11 mouse cellular contexts compared by ENCODE assay signal in the genomic region with DNA sequence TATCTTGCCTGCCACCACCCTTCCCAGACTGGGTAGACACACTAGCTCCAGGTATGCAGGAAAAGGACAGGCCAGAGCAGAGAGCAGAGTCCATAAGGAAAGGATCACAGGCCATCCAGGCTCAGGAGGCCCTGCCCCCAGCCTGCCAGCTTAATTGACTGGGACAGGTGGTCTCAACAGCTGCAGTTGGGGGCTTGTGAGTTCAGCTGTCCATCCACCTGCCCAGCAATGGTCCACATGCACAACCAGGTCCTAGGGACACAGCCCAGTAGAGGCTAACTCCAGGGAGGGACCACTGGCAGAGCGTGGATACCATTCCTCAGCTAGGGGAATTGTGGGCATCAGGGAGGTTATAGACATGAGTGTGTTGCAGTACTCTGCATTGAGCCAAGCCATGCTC. TPM values are rescaled to one million over a fixed set of nuclear protein-coding genes. Genes with fewer than 3 reads are reported as not detected.
A peak's percentile ranks its signal among the peaks of the same experiment; 100 is the strongest.
DNase-seq lines count a peak whose midpoint lies in the region; ATAC-seq and TF ChIP-seq lines count a peak whose summit lies in the region.
"Had no signal": no experiment of that assay in that cellular context is flagged by ENCODE, and none has a peak within 500 bp of the region (broad histone marks: within the 10 kb centered on the region; RNA-seq: fewer than 3 reads in every experiment).

No protein-coding gene starts in this region.

- no peak overlapping the region for H3K4me2 ChIP-seq in intestine, embryonic 14.5 days (ENCODE audit: low read length)
- no peak overlapping the region for H3K4me2 ChIP-seq in intestine, postnatal 0 days (replicated peaks; ENCODE audit: low read depth)
- no peak overlapping the region for H3K4me2 ChIP-seq in neural tube, embryonic 13.5 days
- no peak overlapping the region for H3K4me2 ChIP-seq in neural tube, embryonic 15.5 days
- H3K4me2 ChIP-seq in intestine, embryonic 15.5 days (replicated peaks): no peak overlapping the region
- H3K4me2 ChIP-seq: hindbrain, embryonic 15.5 days had no signal

- H3K4me3 ChIP-seq in intestine, embryonic 14.5 days (ENCODE audit: low read depth, low read length): no peak overlapping the region
- no peak overlapping the region for H3K4me3 ChIP-seq in intestine, postnatal 0 days (ENCODE audit: low read depth, low read length)
- no peak overlapping the region for H3K4me3 ChIP-seq in neural tube, embryonic 13.5 days
- H3K4me3 ChIP-seq in neural tube, embryonic 15.5 days (replicated peaks): no peak overlapping the region
- no peak overlapping the region for H3K4me3 ChIP-seq in intestine, embryonic 15.5 days (replicated peaks)
- H3K4me3 ChIP-seq: hindbrain, embryonic 15.5 days; left cerebral cortex, adult 2 months had no signal

- peak overlapping the region; percentile 78; the same call in 1 of the 2 replicates for H3K27ac ChIP-seq in intestine, embryonic 14.5 days (ENCODE audit: low read depth)
- H3K27ac ChIP-seq in intestine, postnatal 0 days (ENCODE audit: low read depth, low read length): no peak overlapping the region
- peak overlapping the region; percentile 68 for H3K27ac ChIP-seq in neural tube, embryonic 13.5 days (replicated peaks)
- no peak overlapping the region for H3K27ac ChIP-seq in neural tube, embryonic 15.5 days (replicated peaks)
- peak overlapping the region; percentile 77; the same call in 1 of the 2 replicates for H3K27ac ChIP-seq in intestine, embryonic 15.5 days
- H3K27ac ChIP-seq: hindbrain, embryonic 15.5 days had no signal

- no peak for DNase-seq in intestine, embryonic 14.5 days (ENCODE audit: low spot score)
- DNase-seq in spleen, postnatal 10 days (ENCODE audit: low spot score in 2 of 2): no peak
- DNase-seq: adrenal gland, adult 2 months; cerebellum, adult 11 months had no signal

- no peak for ATAC-seq in intestine, embryonic 14.5 days (replicated peaks; ENCODE audit: low FRiP score, low TSS enrichment, low read depth)
- ATAC-seq in intestine, postnatal 0 days: no peak
- no peak for ATAC-seq in neural tube, embryonic 13.5 days (ENCODE audit: low read depth)
- no peak for ATAC-seq in neural tube, embryonic 15.5 days (ENCODE audit: low FRiP score)
- 0 out of 2 replicates have a peak, but pooled peaks have one; percentile 6 for ATAC-seq in intestine, embryonic 15.5 days
- no peak for ATAC-seq in megakaryocyte-erythroid progenitor cell, adult 5-6 weeks (replicated peaks; ENCODE audit: low FRiP score, low TSS enrichment, poor library complexity, severe bottlenecking)

- no peak overlapping the region for H3K9ac ChIP-seq in intestine, embryonic 14.5 days (ENCODE audit: low read length)
- H3K9ac ChIP-seq in intestine, postnatal 0 days (ENCODE audit: low read depth, low read length): no peak overlapping the region; the same call in 1 of the 2 replicates
- H3K9ac ChIP-seq in neural tube, embryonic 13.5 days: peak overlapping the region; percentile 38
- no peak overlapping the region for H3K9ac ChIP-seq in neural tube, embryonic 15.5 days (replicated peaks)
- 0 out of 2 replicates have a peak overlapping the region, but pooled peaks have one; percentile 18 for H3K9ac ChIP-seq in intestine, embryonic 15.5 days
- H3K9ac ChIP-seq: hindbrain, embryonic 15.5 days had no signal

- no peaks in the 10 kb centered on the region for H3K9me3 ChIP-seq in intestine, embryonic 14.5 days (ENCODE audit: control insufficient read depth, low read length)
- H3K9me3 ChIP-seq in intestine, postnatal 0 days (ENCODE audit: control insufficient read depth): no peaks in the 10 kb centered on the region
- H3K9me3 ChIP-seq in neural tube, embryonic 13.5 days: no peaks in the 10 kb centered on the region
- H3K9me3 ChIP-seq in neural tube, embryonic 15.5 days (replicated peaks): no peaks in the 10 kb centered on the region
- H3K9me3 ChIP-seq in intestine, embryonic 15.5 days: no peaks in the 10 kb centered on the region
- H3K9me3 ChIP-seq: hindbrain, embryonic 15.5 days had no signal

- TF ChIP-seq CTCF in intestine, postnatal 0 days (IDR thresholded peaks at IDR 0.05; ENCODE audit: low read depth): no peak

- WGBS in intestine, embryonic 14.5 days: 85% methylated on average over 1 of the region's 1 CpGs
- 94% methylated on average over 1 of the region's 1 CpGs for WGBS in intestine, postnatal 0 days
- 100% methylated on average over 1 of the region's 1 CpGs for WGBS in neural tube, embryonic 13.5 days
- 100% methylated on average over 1 of the region's 1 CpGs for WGBS in neural tube, embryonic 15.5 days
- WGBS in intestine, embryonic 15.5 days: 100% methylated on average over 1 of the region's 1 CpGs

- H3K4me1 ChIP-seq in intestine, embryonic 14.5 days (replicated peaks; ENCODE audit: control insufficient read depth, insufficient read depth, low read length): peaks cover 19% of the 10 kb centered on the region
- peaks cover 8% of the 10 kb centered on the region for H3K4me1 ChIP-seq in intestine, postnatal 0 days (replicated peaks; ENCODE audit: control insufficient read depth, insufficient read depth, low read length)
- H3K4me1 ChIP-seq in neural tube, embryonic 13.5 days (replicated peaks): peaks cover 69% of the 10 kb centered on the region
- peaks cover 48% of the 10 kb centered on the region for H3K4me1 ChIP-seq in neural tube, embryonic 15.5 days
- peaks cover 18% of the 10 kb centered on the region for H3K4me1 ChIP-seq in intestine, embryonic 15.5 days (replicated peaks)

- peaks cover 58% of the 10 kb centered on the region for H3K36me3 ChIP-seq in intestine, embryonic 14.5 days (ENCODE audit: control insufficient read depth, insufficient read depth, low read length)
- H3K36me3 ChIP-seq in intestine, postnatal 0 days (ENCODE audit: control insufficient read depth, insufficient read depth): peaks cover 49% of the 10 kb centered on the region
- peaks cover 73% of the 10 kb centered on the region for H3K36me3 ChIP-seq in neural tube, embryonic 13.5 days
- H3K36me3 ChIP-seq in neural tube, embryonic 15.5 days: peaks cover 53% of the 10 kb centered on the region
- peaks cover 25% of the 10 kb centered on the region for H3K36me3 ChIP-seq in intestine, embryonic 15.5 days

- H3K27me3 ChIP-seq in intestine, embryonic 14.5 days (replicated peaks; ENCODE audit: control insufficient read depth, insufficient read depth, low read length): no peaks in the 10 kb centered on the region
- H3K27me3 ChIP-seq in intestine, postnatal 0 days (replicated peaks; ENCODE audit: control insufficient read depth, insufficient read depth, low read length): no peaks in the 10 kb centered on the region
- H3K27me3 ChIP-seq in neural tube, embryonic 13.5 days: no peaks in the 10 kb centered on the region
- no peaks in the 10 kb centered on the region for H3K27me3 ChIP-seq in neural tube, embryonic 15.5 days (replicated peaks)
- no peaks in the 10 kb centered on the region for H3K27me3 ChIP-seq in intestine, embryonic 15.5 days (replicated peaks)
- H3K27me3 ChIP-seq: hindbrain, embryonic 15.5 days had no signal

RNA-seq across cellular contexts. Expression of gene Plxna1, which starts 16.6 kb away (rescaled TPM):
- 20.6 and 20.9 TPM in 2 replicates for polyA plus RNA-seq in intestine, embryonic 14.5 days (2014; fragmentation: Nextera tagmentation; extraction: Ambion mirVana)
- 8.7 and 9.2 TPM in 2 replicates for polyA plus RNA-seq in intestine, postnatal 0 days (2015; fragmentation: Nextera tagmentation; extraction: Ambion mirVana)
- polyA plus RNA-seq in neural tube, embryonic 13.5 days (2015; fragmentation: Nextera tagmentation; extraction: Ambion mirVana): 41.4 and 41.8 TPM in 2 replicates
- polyA plus RNA-seq in neural tube, embryonic 15.5 days (2015; fragmentation: Nextera tagmentation; extraction: Ambion mirVana): 34.8 and 36.4 TPM in 2 replicates
- 14.7 and 17.5 TPM in 2 replicates for polyA plus RNA-seq in intestine, embryonic 15.5 days (2015; fragmentation: Nextera tagmentation; extraction: Ambion mirVana)
- 6.2 and 9.0 TPM in 2 replicates for total RNA-seq in megakaryocyte-erythroid progenitor cell, adult 5-6 weeks (2014; fragmentation: Nextera tagmentation)
- 1.4 and 4.8 TPM in 2 replicates for total RNA-seq in megakaryocyte-erythroid progenitor cell, adult 5-6 weeks (2017)

Comparison
In these comparisons a context has a peak if more than half of its experiments do, and no peak if none do; other contexts are left out.
1. H3K27ac ChIP-seq: peak in intestine, embryonic 14.5 days (single experiment), neural tube, embryonic 13.5 days (single experiment) and intestine, embryonic 15.5 days (single experiment); none in intestine, postnatal 0 days (single experiment) and neural tube, embryonic 15.5 days (single experiment).
2. H3K9ac ChIP-seq: peak in neural tube, embryonic 13.5 days (single experiment) and intestine, embryonic 15.5 days (single experiment); none in intestine, embryonic 14.5 days (single experiment), intestine, postnatal 0 days (single experiment) and neural tube, embryonic 15.5 days (single experiment).